Mouse (Mus musculus) kidney, embryonic 14.5 days (tissue): ENCODE data around the gene Gm1043. TPM values are rescaled to one million over a fixed set of nuclear protein-coding genes. Genes with fewer than 3 reads are reported as not detected.

Experiments used
- ATAC-seq: fragments of 200-750 bp; cut with Nextera tagmentation; 2 replicates; pipeline ENCODE4 v1.8.0; 2017; ENCODE audit warnings: moderate number of reproducible peaks, mild to moderate bottlenecking, moderate TSS enrichment, moderate library complexity; ENCODE audit not compliant: low FRiP score, low TSS enrichment
- H3K27ac ChIP-seq: fragments of 300-500 bp; sonication (generic); 2 replicates; pipeline ENCODE4 v1.5.1; 2014; ENCODE audit warnings: low read depth, mild to moderate bottlenecking, low read length, moderate library complexity, mixed read lengths
- H3K27me3 ChIP-seq: fragments of 300-500 bp; sonication (generic); 2 replicates; pipeline ENCODE4 v1.6.1; 2014; ENCODE audit warnings: mild to moderate bottlenecking, low read length; ENCODE audit not compliant: control insufficient read depth, insufficient read depth
- H3K36me3 ChIP-seq: fragments of 300-500 bp; sonication (generic); 2 replicates; pipeline ENCODE4 v1.6.1; 2014; ENCODE audit warnings: low read length, mixed read lengths; ENCODE audit not compliant: control insufficient read depth, insufficient read depth
- H3K4me1 ChIP-seq: fragments of 300-500 bp; sonication (generic); 2 replicates; pipeline ENCODE4 v1.6.1; 2014; ENCODE audit warnings: low read length, mixed read lengths; ENCODE audit not compliant: control insufficient read depth, insufficient read depth
- H3K4me2 ChIP-seq: fragments of 300-500 bp; sonication (generic); replicated peaks from 2 replicates; pipeline ENCODE4 v1.6.1; 2014; ENCODE audit warnings: low read depth, mild to moderate bottlenecking, low read length
- H3K4me3 ChIP-seq: fragments of 300-500 bp; sonication (generic); 2 replicates; pipeline ENCODE4 v1.5.1; 2014; ENCODE audit warnings: mild to moderate bottlenecking, low read length
- H3K9ac ChIP-seq: fragments of 300-500 bp; sonication (generic); 2 replicates; pipeline ENCODE4 v1.6.1; 2014; ENCODE audit warnings: low read depth, mild to moderate bottlenecking, low read length, moderate library complexity
- H3K9me3 ChIP-seq: fragments of 300-500 bp; sonication (generic); 2 replicates; pipeline ENCODE4 v1.6.1; 2016; ENCODE audit warnings: low read length; ENCODE audit not compliant: control insufficient read depth
- WGBS: fragments of 180-500 bp; shearing (Covaris S2); extraction: QIAGEN DNeasy Blood & Tissue Kit; methylation state at CpG from one replicate; pipeline ENCODE4 v1.1.7; 2014; 5-methylcytosine and 5-hydroxymethylcytosine counted together
- polyA plus RNA-seq: library from polyadenylated mRNA; unstranded; fragments of >200 nt; fragmentation: Nextera tagmentation; extraction: Ambion mirVana; gene quantifications from 2 replicates; pipeline ENCODE4 v1.2.1, GENCODE M21; 2014

Gm1043 gene
- polyA plus RNA-seq, 1 experiment from 2014 or later: not detected

GRCm38 (mm10) chr5:37080601-37081000, 4.6 kb upstream of the Gm1043 start:
- 76% methylated on average over 5 of the region's 5 CpGs for WGBS
- H3K27ac ChIP-seq: no peak overlapping the region
- H3K27me3 ChIP-seq: 0 out of 2 replicates have a peak, but pooled peaks cover 3% of the 10 kb centered on the region
- no peaks in the 10 kb centered on the region for H3K36me3 ChIP-seq
- no peaks in the 10 kb centered on the region for H3K9me3 ChIP-seq
- ATAC-seq: no peak
- no peak overlapping the region for H3K4me3 ChIP-seq
- no peak overlapping the region for H3K9ac ChIP-seq
- 0 out of 2 replicates have a peak, but pooled peaks cover 3% of the 10 kb centered on the region for H3K4me1 ChIP-seq
- H3K4me2 ChIP-seq: no peak overlapping the region

DNA sequence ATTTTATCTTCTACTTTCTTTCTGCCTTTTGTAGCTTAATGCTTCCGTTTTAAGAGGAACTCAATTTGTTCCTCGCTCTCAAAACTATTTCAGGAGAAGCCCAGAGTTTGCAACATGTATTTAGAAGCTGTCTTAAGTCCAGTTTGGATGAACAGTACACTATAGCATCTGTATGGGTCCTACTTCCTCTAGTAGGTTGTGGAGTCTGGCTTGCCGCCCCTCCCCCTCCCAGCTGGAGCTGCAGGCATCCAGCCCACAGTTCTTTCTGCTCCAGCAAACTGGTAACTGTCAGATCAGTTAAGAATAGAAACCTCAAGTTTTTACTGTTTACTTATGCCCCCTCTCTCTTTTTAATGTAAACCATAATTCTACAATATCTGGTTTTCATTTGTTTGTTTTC, 2.8 kb upstream of the Gm1043 start:
- Histone ChIP-seq H3K4me3 (no peak overlapping the region), H3K9ac (no peak overlapping the region), H3K4me1 (0 out of 2 replicates have a peak, but pooled peaks cover 3% of the 10 kb centered on the region), H3K4me2 (no peak overlapping the region), H3K36me3 (no peaks in the 10 kb centered on the region), H3K27ac (no peak overlapping the region), H3K9me3 (no peaks in the 10 kb centered on the region), H3K27me3 (no peaks in the 10 kb centered on the region)
- WGBS: 19% methylated on average over 3 of the region's 3 CpGs
- ATAC-seq: no peak

DNA sequence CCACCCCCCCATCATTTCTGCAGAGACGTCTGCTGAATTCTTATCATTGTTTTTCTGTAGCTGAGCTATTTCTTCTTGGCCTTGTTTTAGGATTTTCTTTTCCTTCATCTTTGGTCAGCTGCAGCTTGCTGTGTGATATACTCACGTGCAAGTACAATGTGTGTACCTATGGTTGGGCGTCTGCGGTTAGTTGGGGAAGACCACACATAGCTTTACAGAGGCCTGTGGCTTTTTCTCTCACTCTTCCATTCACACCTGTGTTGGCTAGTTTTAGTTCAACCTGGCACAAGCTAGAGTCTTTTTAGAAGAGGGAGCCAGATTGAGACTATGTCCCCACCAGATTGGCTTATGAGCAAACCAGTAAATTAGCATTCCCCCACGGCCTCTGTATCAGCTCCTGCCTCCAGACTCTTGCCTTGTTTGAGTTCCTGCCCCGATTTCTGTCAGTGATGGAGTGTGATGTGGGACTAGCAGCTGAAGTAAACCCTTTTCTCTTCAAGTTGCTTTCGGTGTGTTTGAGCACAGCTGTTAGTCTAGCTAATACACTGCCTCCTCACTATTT, 1.9 kb upstream of the Gm1043 start:
- ATAC-seq: no peak
- no peak overlapping the region for H3K9ac ChIP-seq
- WGBS: 74% methylated on average over 7 of the region's 7 CpGs
- H3K4me3 ChIP-seq: no peak overlapping the region
- H3K4me2 ChIP-seq: no peak overlapping the region
- no peaks in the 10 kb centered on the region for H3K27me3 ChIP-seq
- no peak overlapping the region for H3K27ac ChIP-seq
- H3K9me3 ChIP-seq: no peaks in the 10 kb centered on the region
- H3K4me1 ChIP-seq: 0 out of 2 replicates have a peak, but pooled peaks cover 3% of the 10 kb centered on the region
- H3K36me3 ChIP-seq: no peaks in the 10 kb centered on the region

DNA sequence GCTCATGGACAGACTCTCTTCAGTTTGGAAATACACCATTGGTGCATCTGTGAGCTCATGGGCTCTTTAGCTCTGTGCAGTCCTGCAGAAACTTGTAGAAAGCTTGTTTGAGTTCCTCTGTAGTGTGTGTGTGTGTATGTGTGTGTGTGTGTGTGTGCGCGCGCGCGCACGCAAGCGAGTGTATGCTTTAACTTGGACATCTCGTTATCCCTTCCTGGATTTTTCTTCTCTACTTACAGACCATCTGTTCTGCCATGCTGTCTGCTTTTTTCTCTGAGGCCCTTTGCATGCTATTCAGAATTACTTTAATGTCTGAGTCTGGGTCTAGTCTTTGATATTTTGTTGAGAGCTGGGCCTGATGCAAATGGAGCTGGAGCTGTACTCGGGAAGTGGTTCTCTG, 1.3 kb upstream of the Gm1043 start:
- H3K4me2 ChIP-seq: no peak overlapping the region
- H3K9me3 ChIP-seq: no peaks in the 10 kb centered on the region
- no peak overlapping the region for H3K4me3 ChIP-seq
- no peaks in the 10 kb centered on the region for H3K27me3 ChIP-seq
- no peak overlapping the region for H3K9ac ChIP-seq
- whole genome bisulfite sequencing: 93% methylated on average over 9 of the region's 9 CpGs
- ATAC-seq: no peak
- 0 out of 2 replicates have a peak, but pooled peaks cover 3% of the 10 kb centered on the region for H3K4me1 ChIP-seq
- no peak overlapping the region for H3K27ac ChIP-seq
- H3K36me3 ChIP-seq: no peaks in the 10 kb centered on the region

- 0 out of 2 replicates have a peak, but pooled peaks cover 3% of the 10 kb centered on the region for H3K4me1 ChIP-seq
- no peak overlapping the region for H3K4me3 ChIP-seq
- H3K9me3 ChIP-seq: no peaks in the 10 kb centered on the region
- no peak overlapping the region for H3K9ac ChIP-seq
- peaks cover 12% of the 10 kb centered on the region for H3K27me3 ChIP-seq
- WGBS: 72% methylated on average over 3 of the region's 3 CpGs
- H3K36me3 ChIP-seq: no peaks in the 10 kb centered on the region
- H3K27ac ChIP-seq: no peak overlapping the region
- H3K4me2 ChIP-seq: no peak overlapping the region
- no peak for ATAC-seq
Observed at GRCm38 (mm10) chr5:37085918-37086317, 748 bp downstream of the Gm1043 start.

- no peak overlapping the region for H3K9ac ChIP-seq
- H3K9me3 ChIP-seq: no peaks in the 10 kb centered on the region
- peaks cover 31% of the 10 kb centered on the region for H3K27me3 ChIP-seq
- H3K36me3 ChIP-seq: no peaks in the 10 kb centered on the region
- 59% methylated on average over 2 of the region's 2 CpGs for WGBS
- H3K4me3 ChIP-seq: no peak overlapping the region
- no peak for ATAC-seq
- H3K27ac ChIP-seq: no peak overlapping the region
- H3K4me2 ChIP-seq: no peak overlapping the region
- H3K4me1 ChIP-seq: no peaks in the 10 kb centered on the region
Observed at GRCm38 (mm10) chr5:37087786-37088185, 2.6 kb downstream of the Gm1043 start.

DNA sequence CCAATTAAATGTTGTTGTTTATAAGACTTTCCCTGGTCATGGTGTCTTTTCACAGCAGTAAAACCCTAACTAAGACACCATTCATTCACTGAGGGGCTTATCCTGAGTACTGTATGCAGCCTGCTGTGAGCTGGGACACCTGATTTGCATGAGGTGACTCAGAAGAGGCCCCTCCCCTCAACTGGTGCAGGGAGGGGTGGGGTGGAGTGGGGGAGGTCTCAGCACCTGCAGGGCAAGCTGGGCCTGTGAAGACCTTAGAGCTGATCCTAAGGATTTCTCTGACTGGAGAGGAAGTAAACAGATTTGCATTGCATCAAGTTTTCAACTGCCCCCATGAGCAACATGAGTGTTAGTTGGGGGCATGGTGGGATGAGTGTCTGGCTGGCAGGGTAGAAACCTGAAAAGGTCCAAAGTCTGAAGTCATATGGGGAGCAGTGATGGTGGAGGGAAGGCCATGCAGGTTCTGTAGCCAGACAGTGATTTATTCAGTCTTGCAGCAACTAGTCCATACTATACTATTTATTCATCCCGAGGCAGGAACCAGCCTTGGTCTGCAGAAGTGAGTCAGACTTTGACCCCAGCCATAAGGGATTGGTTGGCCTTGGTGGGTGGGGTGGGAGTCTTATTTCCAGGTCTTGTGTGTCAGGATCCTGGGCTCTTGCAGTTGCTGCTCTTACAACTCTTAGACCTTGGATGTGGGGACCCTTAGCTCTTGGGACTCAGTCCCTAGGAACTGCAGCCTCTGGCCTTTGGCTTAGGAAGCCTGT, 3.4 kb downstream of the Gm1043 start:
- Histone ChIP-seq H3K4me2 (no peak overlapping the region), H3K36me3 (no peaks in the 10 kb centered on the region), H3K27me3 (peaks cover 32% of the 10 kb centered on the region), H3K4me3 (no peak overlapping the region), H3K9ac (no peak overlapping the region), H3K9me3 (no peaks in the 10 kb centered on the region), H3K27ac (no peak overlapping the region), H3K4me1 (no peaks in the 10 kb centered on the region)
- no peak for ATAC-seq
- 39% methylated on average over 1 of the region's 1 CpGs for WGBS

GRCm38 (mm10) chr5:37091171-37091628, 6.0 kb downstream of the Gm1043 start:
- Histone ChIP-seq H3K27me3 (peaks cover 32% of the 10 kb centered on the region), H3K4me2 (peak overlapping the region; percentile 63), H3K4me1 (no peaks in the 10 kb centered on the region), H3K4me3 (peak overlapping the region; percentile 38), H3K27ac (no peak overlapping the region), H3K36me3 (no peaks in the 10 kb centered on the region), H3K9me3 (no peaks in the 10 kb centered on the region), H3K9ac (0 out of 2 replicates have a peak overlapping the region, but pooled peaks have one; percentile 1)
- ATAC-seq: peak; percentile 45; the same call in 1 of the 2 replicates
- WGBS: under 1% methylated on average over 47 of the region's 47 CpGs

DNA sequence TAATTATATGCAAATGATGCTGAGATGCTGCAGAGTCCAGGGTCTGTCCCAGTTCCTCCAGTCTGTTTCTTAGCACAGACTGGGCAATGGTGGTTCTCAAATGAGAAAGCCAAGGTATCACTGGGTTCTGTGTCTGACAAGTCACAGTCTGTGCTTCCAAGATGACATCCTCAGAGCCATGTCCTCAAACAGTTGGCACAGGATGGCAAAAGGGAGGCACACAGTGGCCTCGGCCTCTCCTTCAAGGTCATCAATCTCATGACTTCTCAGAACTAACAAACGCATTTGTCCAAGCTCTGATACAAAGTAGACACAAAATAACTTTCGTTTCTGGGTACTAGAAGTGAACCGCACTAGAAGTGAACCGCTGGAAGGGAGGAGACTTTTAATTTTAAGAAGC, 9.8 kb downstream of the Gm1043 start:
- WGBS: 81% methylated on average over 5 of the region's 5 CpGs
- Histone ChIP-seq H3K27me3 (peaks cover 29% of the 10 kb centered on the region), H3K4me1 (no peaks in the 10 kb centered on the region), H3K9ac (no peak overlapping the region), H3K4me3 (no peak overlapping the region), H3K27ac (no peak overlapping the region), H3K4me2 (no peak overlapping the region), H3K36me3 (no peaks in the 10 kb centered on the region), H3K9me3 (no peaks in the 10 kb centered on the region)
- ATAC-seq: no peak
